In the genomic region with DNA sequence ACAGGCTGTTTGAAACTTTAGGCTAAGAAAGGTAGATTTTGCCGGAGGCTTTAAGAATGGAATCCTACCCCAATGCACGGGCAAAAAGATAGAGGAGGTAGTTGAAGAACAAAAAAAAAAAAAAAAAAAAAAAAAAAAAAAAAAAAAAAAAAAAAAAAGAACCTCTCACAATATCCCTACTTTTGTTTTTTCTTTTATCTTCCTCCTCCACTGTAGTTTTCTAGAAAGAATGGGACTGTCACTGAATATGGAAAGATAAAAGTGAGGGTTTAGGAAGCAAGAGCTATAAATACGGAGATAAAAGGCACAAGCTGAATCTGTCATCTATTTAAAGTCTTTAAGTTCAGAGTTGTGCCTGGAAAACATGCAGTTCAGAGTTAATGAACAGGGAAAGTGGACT, we compare ENCODE assay signal across 22 mouse cellular contexts.
DNase-seq lines count a peak whose midpoint lies in the region; TF ChIP-seq lines count a peak whose summit lies in the region.
"Had no signal": no experiment of that assay in that cellular context is flagged by ENCODE, and none has a peak within 500 bp of the region (broad histone marks: within the 10 kb centered on the region; RNA-seq: fewer than 3 reads in every experiment).

No protein-coding gene starts in this region.

- H3K9me3 ChIP-seq in CH12.LX (replicated peaks; ENCODE audit: low read length) (no peaks in the 10 kb centered on the region), ES-E14 (ENCODE audit: control insufficient read depth, insufficient read depth, low read depth, low read length) (no peaks in the 10 kb centered on the region)
- H3K9me3 ChIP-seq: G1E had no signal

- no peak for DNase-seq in CH12.LX (ENCODE audit: extremely low read depth)
- DNase-seq in ES-E14 (ENCODE audit: low read depth, low spot score), result no peak
- peak; percentile 13 for DNase-seq in brain, adult 2 months (ENCODE audit: low read depth, low spot score)
- no peak for DNase-seq in adrenal gland, adult 18-20 months (ENCODE audit: low spot score in 2 of 2)
- DNase-seq in testis, postnatal 10 days (ENCODE audit: low spot score), result no peak
- DNase-seq in kidney, adult 9 months, result no peak
- DNase-seq: adrenal gland, adult 2 months; adrenal gland, adult 8-10 months; adrenal gland, postnatal 10 days; adrenal gland, postnatal 14 days; adrenal gland, postnatal 25 days; adrenal gland, postnatal 36 days; B cell, adult 2 months; cerebellum, adult 11 months; cerebellum, adult 11-12 months; cerebellum, adult 18-20 months; cerebellum, adult 2 months; cerebellum, adult 8-10 months; cerebellum, adult 9-10 months; cerebellum, adult 9-11 months had no signal

- no peaks in the 10 kb centered on the region for H3K4me1 ChIP-seq in CH12.LX (ENCODE audit: control insufficient read depth in 1 of 2, insufficient read depth in 2 of 2)
- no peaks in the 10 kb centered on the region for H3K4me1 ChIP-seq in ES-E14 (ENCODE audit: control insufficient read depth in 2 of 2, insufficient read depth in 2 of 2, low read length in 2 of 2, poor library complexity in 1 of 2)

- no peak for TF ChIP-seq POLR2A in CH12.LX (IDR thresholded peaks at IDR 0.05; ENCODE audit: low read depth, low read length)

- no peaks in the 10 kb centered on the region for H3K27me3 ChIP-seq in CH12.LX (replicated peaks)
- H3K27me3 ChIP-seq: Patski had no signal

- TF ChIP-seq CTCF in CH12.LX (conservative IDR thresholded peaks at IDR 0.05 in 1 of 2, IDR thresholded peaks at IDR 0.05 in 1 of 2; ENCODE audit: low read depth in 2 of 2, low read length in 2 of 2), result no peak

- in situ Hi-C loops in CH12.LX (cut with MboI; ENCODE audit: low pct_ligation_motif_present, low pct_unique_long_range_greater_than_20kb, low sequenced_read_pairs) (no loop called here), ES-E14 (cut with MboI; ENCODE audit: low sequenced_read_pairs in 2 of 2, unreplicated experiment in 2 of 2) (no loop called here)

- H3K4me3 ChIP-seq in CH12.LX (replicated peaks in 1 of 3; ENCODE audit: low read depth in 2 of 3, low read length in 2 of 3, poor library complexity in 1 of 3) (no peak overlapping the region), ES-E14 (ENCODE audit: insufficient read depth in 1 of 2, low read depth in 1 of 2, low read length in 2 of 2, poor library complexity in 1 of 2, severe bottlenecking in 1 of 2) (no peak overlapping the region)

- H3K27ac ChIP-seq in CH12.LX (ENCODE audit: insufficient read depth, low read depth), result no peak overlapping the region
- H3K27ac ChIP-seq in ES-E14 (ENCODE audit: insufficient read depth, low read depth, low read length, poor library complexity, severe bottlenecking), result no peak overlapping the region

- no peak for TF ChIP-seq EP300 in CH12.LX (IDR thresholded peaks at IDR 0.05; ENCODE audit: low read length)

- H3K4me2 ChIP-seq in CH12.LX (ENCODE audit: insufficient read depth, low read depth, poor library complexity, severe bottlenecking), result no peak overlapping the region

- H3K9ac ChIP-seq in CH12.LX (ENCODE audit: insufficient read depth, low read depth) (no peak overlapping the region), ES-E14 (ENCODE audit: insufficient read depth, low read depth, low read length, poor library complexity, severe bottlenecking) (no peak overlapping the region)

- H3K79me2 ChIP-seq in CH12.LX (replicated peaks; ENCODE audit: control insufficient read depth, extremely low read depth, insufficient read depth, poor library complexity, severe bottlenecking), result no peaks in the 10 kb centered on the region

- H3K36me3 ChIP-seq in CH12.LX (replicated peaks in 1 of 2; ENCODE audit: control insufficient read depth in 1 of 2, insufficient read depth in 1 of 2, low read length in 1 of 2) (no peaks in the 10 kb centered on the region), ES-E14 (ENCODE audit: control insufficient read depth, insufficient read depth, low read length, poor library complexity, severe bottlenecking) (no peaks in the 10 kb centered on the region)
- H3K36me3 ChIP-seq: G1E had no signal

- dilution Hi-C loops in CH12.LX (cut with MboI; ENCODE audit: extremely low pct_ligation_motif_present, extremely low pct_unique_long_range_greater_than_20kb, low sequenced_read_pairs), result no loop called here

- TF ChIP-seq RAD21 in CH12.LX (IDR thresholded peaks at IDR 0.05; ENCODE audit: low read depth, low read length), result no peak

TF ChIP-seq in CH12.LX, 34 proteins besides CTCF, POLR2A, EP300 and RAD21:
- TF ChIP-seq GABPA (IDR thresholded peaks at IDR 0.05; ENCODE audit: insufficient replicate concordance, low read depth, low read length), result no peak
- peak; percentile 60 for TF ChIP-seq ZNF384 (IDR thresholded peaks at IDR 0.05; ENCODE audit: low read depth, low read length)

TF ChIP-seq in ES-E14, 5 proteins besides CTCF, POLR2A, EP300 and RAD21:
- TF ChIP-seq MAFK (IDR thresholded peaks at IDR 0.05; ENCODE audit: insufficient read depth, low read depth, low read length) (no peak), ZNF384 (IDR thresholded peaks at IDR 0.05; ENCODE audit: low read depth, low read length) (peak; percentile 76)
